Mouse (Mus musculus): ENCODE data around the gene Dpy19l3. TPM values are rescaled to one million over a fixed set of nuclear protein-coding genes. Genes with fewer than 3 reads are reported as not detected.

Gene Dpy19l3
- polyA plus RNA-seq, 1 experiment from 2014 or later, result 42.4 TPM

- ATAC-seq, result no peak
- Histone ChIP-seq H3K4me2 (ENCODE audit: low read length) (no peak overlapping the region), H3K9me3 (replicated peaks; ENCODE audit: control insufficient read depth, low read length, poor library complexity, severe bottlenecking) (no peaks in the 10 kb centered on the region), H3K9ac (ENCODE audit: low read depth, low read length) (no peak overlapping the region), H3K4me1 (ENCODE audit: control insufficient read depth, insufficient read depth, low read length) (peaks cover 7% of the 10 kb centered on the region), H3K4me3 (ENCODE audit: low read depth, low read length) (no peak overlapping the region), H3K27me3 (ENCODE audit: control insufficient read depth, insufficient read depth, low read depth, low read length) (no peaks in the 10 kb centered on the region), H3K27ac (ENCODE audit: low read length) (no peak overlapping the region), H3K36me3 (ENCODE audit: control insufficient read depth, insufficient read depth, low read length) (no peaks in the 10 kb centered on the region)
- 59% methylated on average over 3 of the region's 3 CpGs for WGBS
These were observed 95.1 kb downstream of the Dpy19l3 start for GRCm38 (mm10) chr7:35659173-35659572.

GRCm38 (mm10) chr7:35657829-35658228 lies 96.4 kb downstream of the Dpy19l3 start:
- Histone ChIP-seq H3K4me3 (ENCODE audit: low read depth, low read length) (no peak overlapping the region), H3K9ac (ENCODE audit: low read depth, low read length) (no peak overlapping the region), H3K27ac (ENCODE audit: low read length) (no peak overlapping the region), H3K36me3 (ENCODE audit: control insufficient read depth, insufficient read depth, low read length) (no peaks in the 10 kb centered on the region), H3K9me3 (replicated peaks; ENCODE audit: control insufficient read depth, low read length, poor library complexity, severe bottlenecking) (no peaks in the 10 kb centered on the region), H3K4me2 (ENCODE audit: low read length) (no peak overlapping the region), H3K27me3 (ENCODE audit: control insufficient read depth, insufficient read depth, low read depth, low read length) (no peaks in the 10 kb centered on the region), H3K4me1 (ENCODE audit: control insufficient read depth, insufficient read depth, low read length) (no peaks in the 10 kb centered on the region)
- ATAC-seq, result no peak
- 40% methylated on average over 6 of the region's 6 CpGs for WGBS

GRCm38 (mm10) chr7:35651583-35652270 lies 102.5 kb downstream of the Dpy19l3 start:
- H3K4me3 ChIP-seq (ENCODE audit: low read depth, low read length), result no peak overlapping the region

GRCm38 (mm10) chr7:35650716-35651410 lies 103.4 kb downstream of the Dpy19l3 start:
- Histone ChIP-seq H3K27ac (ENCODE audit: low read length) (no peak overlapping the region), H3K9ac (ENCODE audit: low read depth, low read length) (no peak overlapping the region), H3K27me3 (ENCODE audit: control insufficient read depth, insufficient read depth, low read depth, low read length) (no peaks in the 10 kb centered on the region), H3K9me3 (replicated peaks; ENCODE audit: control insufficient read depth, low read length, poor library complexity, severe bottlenecking) (no peaks in the 10 kb centered on the region), H3K36me3 (ENCODE audit: control insufficient read depth, insufficient read depth, low read length) (no peaks in the 10 kb centered on the region), H3K4me3 (ENCODE audit: low read depth, low read length) (no peak overlapping the region), H3K4me1 (ENCODE audit: control insufficient read depth, insufficient read depth, low read length) (peaks cover 7% of the 10 kb centered on the region), H3K4me2 (ENCODE audit: low read length) (no peak overlapping the region)
- ATAC-seq, result no peak
- 62% methylated on average over 11 of the region's 11 CpGs for WGBS

More at GRCm38 (mm10) chr7:35651583-35652270, 102.5 kb downstream of the Dpy19l3 start:
- 86% methylated on average over 10 of the region's 10 CpGs for WGBS
- Histone ChIP-seq H3K36me3 (ENCODE audit: control insufficient read depth, insufficient read depth, low read length) (no peaks in the 10 kb centered on the region), H3K27me3 (ENCODE audit: control insufficient read depth, insufficient read depth, low read depth, low read length) (no peaks in the 10 kb centered on the region), H3K27ac (ENCODE audit: low read length) (no peak overlapping the region), H3K4me1 (ENCODE audit: control insufficient read depth, insufficient read depth, low read length) (peaks cover 2% of the 10 kb centered on the region; the same call in 1 of the 2 replicates), H3K9me3 (replicated peaks; ENCODE audit: control insufficient read depth, low read length, poor library complexity, severe bottlenecking) (no peaks in the 10 kb centered on the region), H3K9ac (ENCODE audit: low read depth, low read length) (no peak overlapping the region), H3K4me2 (ENCODE audit: low read length) (no peak overlapping the region)
- ATAC-seq, result no peak

- no peak overlapping the region for H3K27ac ChIP-seq (ENCODE audit: low read length)
- H3K9me3 ChIP-seq (replicated peaks; ENCODE audit: control insufficient read depth, low read length, poor library complexity, severe bottlenecking), result no peaks in the 10 kb centered on the region
- no peak overlapping the region for H3K4me2 ChIP-seq (ENCODE audit: low read length)
- peaks cover 7% of the 10 kb centered on the region for H3K4me1 ChIP-seq (ENCODE audit: control insufficient read depth, insufficient read depth, low read length)
- 33% methylated on average over 3 of the region's 3 CpGs for WGBS
- no peak overlapping the region for H3K4me3 ChIP-seq (ENCODE audit: low read depth, low read length)
- no peak for ATAC-seq
- peaks cover 6% of the 10 kb centered on the region; the same call in 1 of the 2 replicates for H3K36me3 ChIP-seq (ENCODE audit: control insufficient read depth, insufficient read depth, low read length)
- no peak overlapping the region for H3K9ac ChIP-seq (ENCODE audit: low read depth, low read length)
- H3K27me3 ChIP-seq (ENCODE audit: control insufficient read depth, insufficient read depth, low read depth, low read length), result no peaks in the 10 kb centered on the region
These were observed 105.2 kb downstream of the Dpy19l3 start for GRCm38 (mm10) chr7:35649071-35649470.

- no peaks in the 10 kb centered on the region for H3K9me3 ChIP-seq (replicated peaks; ENCODE audit: control insufficient read depth, low read length, poor library complexity, severe bottlenecking)
- H3K4me1 ChIP-seq (ENCODE audit: control insufficient read depth, insufficient read depth, low read length), result peaks cover 7% of the 10 kb centered on the region
- no peak overlapping the region for H3K4me3 ChIP-seq (ENCODE audit: low read depth, low read length)
- no peak overlapping the region for H3K4me2 ChIP-seq (ENCODE audit: low read length)
- no peaks in the 10 kb centered on the region for H3K27me3 ChIP-seq (ENCODE audit: control insufficient read depth, insufficient read depth, low read depth, low read length)
- WGBS, result 57% methylated on average over 9 of the region's 9 CpGs
- ATAC-seq, result no peak
- no peak overlapping the region for H3K27ac ChIP-seq (ENCODE audit: low read length)
- H3K9ac ChIP-seq (ENCODE audit: low read depth, low read length), result no peak overlapping the region
- H3K36me3 ChIP-seq (ENCODE audit: control insufficient read depth, insufficient read depth, low read length), result peaks cover 6% of the 10 kb centered on the region; the same call in 1 of the 2 replicates
These were observed 105.8 kb downstream of the Dpy19l3 start for GRCm38 (mm10) chr7:35648239-35649069.

GRCm38 (mm10) chr7:35647101-35647698 lies 107.1 kb downstream of the Dpy19l3 start, which contains the start of gene Pdcd5:
Pdcd5 (minus strand) TSS chr7:35647521.
- Histone ChIP-seq H3K4me3 (ENCODE audit: low read depth, low read length) (peak within 1 kb of the TSS; percentile 97), H3K4me2 (ENCODE audit: low read length) (peak within 1 kb of the TSS; percentile 69), H3K36me3 (ENCODE audit: control insufficient read depth, insufficient read depth, low read length) (peaks cover 17% of the 10 kb centered on the region), H3K9me3 (replicated peaks; ENCODE audit: control insufficient read depth, low read length, poor library complexity, severe bottlenecking) (no peaks in the 10 kb centered on the region), H3K27ac (ENCODE audit: low read length) (peak within 1 kb of the TSS; percentile 82), H3K4me1 (ENCODE audit: control insufficient read depth, insufficient read depth, low read length) (peaks cover 7% of the 10 kb centered on the region), H3K27me3 (ENCODE audit: control insufficient read depth, insufficient read depth, low read depth, low read length) (no peaks in the 10 kb centered on the region), H3K9ac (ENCODE audit: low read depth, low read length) (peak within 1 kb of the TSS; percentile 92)
- peak; percentile 94 for ATAC-seq
- 0% methylated on average over 60 of the region's 64 CpGs for WGBS

- peak overlapping the region; percentile 82 for H3K27ac ChIP-seq (ENCODE audit: low read length)
- H3K27me3 ChIP-seq (ENCODE audit: control insufficient read depth, insufficient read depth, low read depth, low read length), result no peaks in the 10 kb centered on the region
- ATAC-seq, result peak; percentile 69
- peak overlapping the region; percentile 97 for H3K4me3 ChIP-seq (ENCODE audit: low read depth, low read length)
- WGBS, result 11% methylated on average over 34 of the region's 34 CpGs
- no peaks in the 10 kb centered on the region for H3K9me3 ChIP-seq (replicated peaks; ENCODE audit: control insufficient read depth, low read length, poor library complexity, severe bottlenecking)
- peak overlapping the region; percentile 92 for H3K9ac ChIP-seq (ENCODE audit: low read depth, low read length)
- peak overlapping the region; percentile 69 for H3K4me2 ChIP-seq (ENCODE audit: low read length)
- H3K4me1 ChIP-seq (ENCODE audit: control insufficient read depth, insufficient read depth, low read length), result peaks cover 7% of the 10 kb centered on the region
- H3K36me3 ChIP-seq (ENCODE audit: control insufficient read depth, insufficient read depth, low read length), result peaks cover 21% of the 10 kb centered on the region
These were observed 107.8 kb downstream of the Dpy19l3 start for GRCm38 (mm10) chr7:35646317-35647081.

Measured in midbrain, embryonic 16.5 days (tissue).